Mouse (Mus musculus) heart, postnatal 25 days (tissue): ENCODE data around the gene Fxyd5. TPM values are rescaled to one million over a fixed set of nuclear protein-coding genes. Genes with fewer than 3 reads are reported as not detected.

Source experiments
- DNase-seq: peaks from one replicate; pipeline ENCODE4 v3.0.0; 2022; ENCODE audit warnings: low spot score
- intact Hi-C: fragments of 180-260 bp; cut with DNase I; formaldehyde crosslinking; loops from one replicate; pipeline ENCODE4 v1.15.1; 2025
- total RNA-seq, 2 experiments: library from RNA; stranded (reverse); gene quantifications; 2 replicates each; pipeline ENCODE4 v1.2.3; 2021

Fxyd5 gene
- total RNA-seq, 2 experiments from 2014 or later: 26.1 to 31.0 TPM

DNA sequence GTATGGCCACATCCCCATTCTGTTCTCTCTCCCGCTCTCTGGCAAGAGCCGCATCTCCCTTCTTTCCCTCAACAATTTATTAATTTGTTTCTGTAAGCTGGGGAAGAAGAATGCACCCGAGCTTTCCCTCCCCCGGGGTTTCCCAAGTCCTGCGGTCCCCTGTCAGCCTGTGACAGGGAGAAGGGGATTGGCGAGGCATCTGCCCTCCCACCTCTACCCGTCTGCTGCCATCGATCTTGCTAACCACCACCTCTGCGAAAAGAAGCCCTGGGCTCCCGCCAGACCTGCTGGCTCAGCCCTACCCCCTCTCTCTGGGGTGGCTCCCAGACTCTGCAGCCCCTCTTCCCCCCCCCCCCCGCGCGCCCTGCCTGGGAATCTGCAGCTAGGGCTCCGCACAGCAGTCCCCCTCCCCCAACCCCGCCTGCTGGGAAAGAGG lies 7.6 kb upstream of the Fxyd5 start:
- intact Hi-C loops: loop anchor here (5.0 kb wide), 1 partner anchor 78 kb away; the partner anchor contains the start of genes Fam187b and Lsr
- no peak for DNase-seq

DNA sequence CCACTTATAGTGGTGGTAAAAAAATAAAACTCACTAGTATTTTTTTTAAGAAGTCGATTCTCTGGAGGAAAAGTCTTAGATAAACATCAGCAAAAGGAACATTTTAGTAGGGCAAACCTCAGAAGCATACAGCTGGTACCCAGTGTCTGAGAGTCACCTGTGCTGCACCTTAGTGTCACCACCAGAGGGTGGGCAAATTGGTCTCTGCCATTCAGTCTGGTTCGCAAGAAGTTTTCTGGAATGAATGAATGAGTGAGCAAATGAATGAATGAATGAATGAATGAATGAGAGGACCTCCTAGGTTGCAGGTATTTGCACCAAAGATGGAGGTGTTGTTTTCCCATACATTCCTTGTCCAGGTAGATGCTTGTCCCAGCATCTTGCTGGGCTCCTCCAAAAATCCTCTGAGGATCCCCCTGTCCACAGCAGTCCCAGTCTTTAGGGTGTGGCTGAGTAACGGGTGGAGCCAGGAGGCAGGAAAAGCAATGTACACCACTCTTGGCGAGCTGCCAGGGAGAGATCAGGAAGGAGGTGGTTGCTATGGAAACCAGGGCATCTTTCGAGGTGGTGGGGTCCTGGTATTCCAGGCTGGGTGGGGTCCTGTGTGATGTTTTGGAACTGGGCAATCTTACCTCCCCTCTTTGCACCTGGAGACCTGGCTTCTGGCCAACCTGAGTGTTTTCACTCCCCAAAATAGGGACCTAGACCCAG lies 7.0 kb upstream of the Fxyd5 start:
- intact Hi-C loops: no loop called here
- no peak for DNase-seq

DNA sequence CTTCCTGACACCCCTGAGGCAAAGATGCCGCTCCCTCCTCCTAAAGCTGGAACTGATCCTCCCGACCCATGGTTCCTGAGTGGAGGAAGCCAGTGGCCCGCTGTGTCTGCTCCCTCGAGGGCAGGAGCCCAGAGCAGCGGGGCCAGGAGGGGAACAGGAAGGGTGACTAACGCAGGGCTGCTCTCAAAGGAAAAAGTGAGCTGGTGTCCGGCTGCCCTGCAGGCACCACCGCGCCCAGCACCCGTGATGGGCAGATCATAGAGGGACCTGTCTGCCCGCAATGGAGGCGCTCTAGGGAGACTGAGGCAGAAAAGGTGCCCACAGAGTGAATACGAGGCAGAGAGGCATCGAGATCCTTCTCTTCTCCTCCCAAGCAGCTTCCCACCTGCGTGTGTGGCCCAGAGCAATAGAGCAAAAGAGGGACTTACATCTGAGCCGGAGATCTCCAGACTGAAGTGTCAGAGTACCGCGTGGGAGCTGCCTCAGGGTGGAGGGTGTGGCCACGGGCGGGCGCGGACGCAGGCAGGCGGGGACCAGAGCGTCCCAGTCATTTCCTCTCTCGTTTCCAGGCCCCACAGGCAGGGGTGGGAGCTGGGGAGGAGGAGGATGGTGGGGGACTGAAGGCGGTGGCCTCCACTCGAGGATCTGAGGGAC lies 492 bp downstream of the Fxyd5 start:
- DNase-seq: peak; percentile 75
- intact Hi-C loops: no loop called here

DNA sequence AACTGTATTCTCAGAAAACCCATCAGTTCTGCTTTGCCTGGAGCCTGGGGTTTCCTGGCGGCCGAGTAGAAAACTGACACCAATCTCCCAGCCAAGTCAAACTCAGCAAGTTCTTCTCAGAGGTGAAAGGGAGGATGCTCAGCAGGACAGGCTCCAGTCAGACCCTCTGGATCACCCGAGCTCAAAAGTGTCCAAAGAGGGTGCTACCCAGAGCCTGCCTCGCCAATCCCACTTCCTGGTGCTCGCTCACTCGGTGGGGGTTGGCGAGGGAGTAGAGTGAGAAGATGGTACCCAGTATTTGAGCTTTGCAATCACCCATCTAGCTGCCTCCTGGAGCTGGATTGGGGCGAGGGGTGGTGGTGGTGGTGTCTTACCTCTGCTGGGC lies 1.3 kb downstream of the Fxyd5 start:
- intact Hi-C loops: no loop called here
- DNase-seq: no peak

GRCm38 (mm10) chr7:31040281-31041022 lies 1.8 kb downstream of the Fxyd5 start:
- intact Hi-C loops: no loop called here

DNA sequence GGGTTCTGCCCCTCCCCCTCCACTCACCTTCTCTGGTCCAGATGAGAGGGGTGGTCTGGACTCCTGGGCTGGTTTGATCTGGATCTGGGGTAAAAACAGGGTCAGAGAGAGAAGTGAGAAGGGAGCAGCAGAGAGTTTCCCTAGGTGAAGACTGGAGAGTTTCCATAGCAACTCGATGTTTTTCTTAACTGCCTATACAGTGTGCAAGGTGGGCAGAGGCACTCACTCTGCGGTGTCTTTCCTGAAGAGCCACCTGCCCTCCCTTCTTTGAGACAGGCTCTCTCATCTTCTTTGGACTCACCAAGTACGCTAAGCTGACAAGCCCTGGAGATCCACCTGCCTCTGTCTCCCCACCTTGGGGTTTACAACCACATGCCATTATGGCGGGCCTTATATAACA lies 3.3 kb downstream of the Fxyd5 start:
- DNase-seq: no peak
- intact Hi-C loops: no loop called here

More at GRCm38 (mm10) chr7:31040281-31041022, 1.8 kb downstream of the Fxyd5 start:
- DNase-seq: no peak

GRCm38 (mm10) chr7:31037675-31038074 lies 4.6 kb downstream of the Fxyd5 start:
- intact Hi-C loops: no loop called here
- no peak for DNase-seq

DNA sequence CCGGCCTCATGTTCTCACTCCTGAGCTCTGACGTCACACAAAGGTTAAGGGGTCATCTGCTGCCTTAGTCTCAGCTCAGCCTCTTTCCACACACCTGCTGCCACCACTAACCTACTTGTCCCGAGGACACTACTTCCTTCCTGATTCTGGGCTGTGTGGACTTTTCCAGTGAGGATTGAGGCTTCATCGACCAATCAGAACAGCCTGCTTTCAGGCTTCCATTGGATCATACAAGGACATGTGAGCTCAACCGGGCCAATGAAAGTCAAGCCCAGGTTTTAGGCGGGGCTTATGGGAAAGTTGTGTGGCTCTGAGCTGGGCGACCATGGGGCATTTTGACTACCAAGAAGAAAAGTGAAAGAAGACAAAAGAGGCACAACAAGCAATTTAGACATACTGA lies 5.4 kb downstream of the Fxyd5 start:
- DNase-seq: no peak
- intact Hi-C loops: no loop called here

DNA sequence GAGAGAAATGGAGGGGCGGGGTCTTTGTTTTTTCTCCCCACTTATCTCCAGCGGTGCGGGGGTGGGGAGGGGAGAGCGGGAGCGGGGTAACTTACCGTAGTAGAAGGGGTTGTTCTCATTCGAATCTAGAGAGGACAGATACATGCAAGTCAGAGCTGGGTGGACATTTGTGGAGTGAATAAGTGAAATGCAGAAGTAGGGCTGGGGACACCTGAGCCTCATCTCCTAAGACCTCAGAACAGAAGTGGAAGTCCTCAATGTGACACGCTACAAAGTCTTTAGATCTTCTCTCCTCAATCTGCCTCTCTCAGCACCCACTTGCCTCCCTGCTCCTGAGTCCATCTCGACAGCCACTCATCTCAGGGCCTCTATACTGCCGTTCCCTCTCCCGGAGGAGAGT lies 7.0 kb downstream of the Fxyd5 start:
- intact Hi-C loops: no loop called here
- DNase-seq: no peak

- intact Hi-C loops: no loop called here
- DNase-seq: no peak
Observed at GRCm38 (mm10) chr7:31034789-31035188, 7.5 kb downstream of the Fxyd5 start.

DNA sequence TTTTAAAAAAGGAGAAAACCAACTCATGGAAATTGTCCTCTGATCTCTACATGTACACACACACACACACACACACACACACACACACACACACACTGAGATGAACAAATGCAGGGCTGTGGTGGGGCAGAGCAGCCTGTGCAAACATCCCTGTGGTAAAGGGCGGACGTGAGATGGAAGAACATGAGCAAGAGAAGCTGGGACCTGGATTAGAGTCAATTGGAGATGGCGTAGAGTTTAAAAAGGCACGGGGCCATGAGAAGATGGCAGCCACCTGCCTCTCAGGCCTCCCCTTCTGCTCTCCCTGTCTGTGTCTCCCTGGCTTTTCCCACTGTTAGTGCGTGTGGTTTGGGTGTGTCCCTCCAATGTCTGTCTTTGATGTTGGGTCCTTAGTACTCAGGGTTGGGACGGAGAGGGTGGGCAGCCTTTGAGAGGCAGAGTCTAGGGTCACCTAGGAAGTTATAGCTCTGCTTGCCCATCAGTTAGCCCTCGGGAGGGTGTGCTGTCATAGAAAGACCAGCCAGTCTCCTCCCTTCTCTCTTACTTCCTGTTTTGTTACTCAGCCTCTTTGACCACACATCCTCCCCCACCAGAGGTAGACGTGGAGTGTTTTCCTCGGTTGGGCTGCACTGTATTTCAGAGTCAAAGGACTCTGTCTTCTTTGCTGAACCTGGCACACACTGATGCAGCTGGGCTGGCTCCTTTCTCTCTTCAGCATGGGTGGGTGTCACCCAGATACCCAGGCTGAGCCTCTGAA lies 8.7 kb downstream of the Fxyd5 start:
- intact Hi-C loops: no loop called here
- no peak for DNase-seq

DNA sequence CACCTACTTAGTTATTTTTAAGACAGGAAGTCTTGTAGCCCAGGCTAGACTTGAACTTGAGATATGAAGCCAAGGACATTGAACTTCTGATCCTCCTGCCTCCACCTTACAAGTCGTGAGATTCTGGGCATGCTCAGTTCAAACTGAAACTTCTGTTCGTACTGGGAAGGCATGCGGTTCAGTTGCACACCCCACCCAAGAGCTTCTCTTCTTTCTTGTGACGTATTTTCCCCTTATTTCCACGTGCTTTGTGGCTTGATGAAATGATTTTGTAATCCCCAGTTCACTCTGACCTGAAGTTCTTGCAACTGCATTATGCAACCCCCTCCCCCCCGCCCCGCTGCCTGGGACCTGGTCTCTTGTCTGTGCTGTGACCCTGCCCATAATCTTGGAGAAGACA lies 10.6 kb downstream of the Fxyd5 start:
- intact Hi-C loops: no loop called here
- DNase-seq: no peak

- intact Hi-C loops: no loop called here
- DNase-seq: no peak
Observed at GRCm38 (mm10) chr7:31030717-31031116, 11.6 kb downstream of the Fxyd5 start.

DNA sequence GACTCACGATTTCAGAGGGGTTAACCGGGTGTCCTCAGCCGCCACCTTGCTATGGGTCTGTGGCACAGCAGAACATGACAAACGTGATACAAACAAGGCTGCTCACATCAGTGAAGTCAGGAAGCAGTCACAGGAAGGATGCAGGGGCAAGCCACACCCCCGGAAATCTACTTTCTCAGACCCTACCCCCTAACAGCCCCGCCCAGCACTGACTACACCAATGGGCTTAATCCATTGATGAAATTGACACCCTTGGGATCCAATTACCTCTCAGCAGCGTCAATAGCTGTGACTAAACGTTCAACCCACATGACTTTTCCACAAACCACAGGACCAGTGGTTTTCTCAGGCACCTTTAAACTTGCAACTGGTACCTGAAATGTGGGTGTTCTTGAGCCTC lies 13.7 kb downstream of the Fxyd5 start:
- no peak for DNase-seq
- intact Hi-C loops: no loop called here

DNA sequence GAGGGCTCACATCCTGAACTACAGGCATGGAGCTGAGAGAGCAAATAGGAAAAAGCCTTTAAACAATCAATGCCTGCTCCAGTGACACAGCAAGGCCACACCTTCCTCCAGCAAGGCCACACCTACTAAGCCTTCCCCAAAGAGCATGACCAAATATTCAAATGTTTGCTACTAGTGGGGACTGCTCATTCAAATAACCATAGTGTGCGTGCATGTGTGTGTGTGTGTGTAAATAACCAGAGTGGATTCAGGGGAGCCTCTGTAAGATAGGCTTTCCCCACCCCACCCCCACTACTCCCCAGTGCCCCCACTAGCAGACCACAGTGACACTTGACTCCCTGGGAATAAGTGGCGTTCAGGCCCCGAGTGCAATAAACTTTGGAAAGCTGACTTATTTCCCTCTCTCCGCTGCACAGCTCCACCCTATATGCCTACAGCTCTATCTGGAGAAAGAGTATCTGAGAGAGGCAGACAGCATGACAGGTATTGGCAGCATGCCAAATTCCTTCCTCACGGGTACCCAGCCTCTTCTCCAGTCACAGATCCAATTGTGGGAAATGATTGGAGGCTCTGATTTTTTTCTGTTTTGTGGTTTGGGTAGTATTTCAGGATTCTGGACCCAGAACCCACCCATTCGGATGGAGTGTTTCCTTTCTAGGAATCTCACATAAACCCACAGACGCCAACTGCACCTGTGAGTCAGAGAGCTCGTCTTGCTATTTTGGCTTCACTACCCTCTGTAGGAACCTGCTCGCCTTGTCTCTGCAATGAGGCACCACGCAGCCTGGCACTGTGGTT lies 25.0 kb downstream of the Fxyd5 start:
- DNase-seq: no peak

GRCm38 (mm10) chr7:31012971-31013370 lies 29.3 kb downstream of the Fxyd5 start:
- DNase-seq: no peak
- intact Hi-C loops: no loop called here

More for the DNA sequence above, 25.0 kb downstream of the Fxyd5 start:
- intact Hi-C loops: no loop called here

GRCm38 (mm10) chr7:31008889-31009288 lies 33.4 kb downstream of the Fxyd5 start:
- no peak for DNase-seq
- intact Hi-C loops: no loop called here

DNA sequence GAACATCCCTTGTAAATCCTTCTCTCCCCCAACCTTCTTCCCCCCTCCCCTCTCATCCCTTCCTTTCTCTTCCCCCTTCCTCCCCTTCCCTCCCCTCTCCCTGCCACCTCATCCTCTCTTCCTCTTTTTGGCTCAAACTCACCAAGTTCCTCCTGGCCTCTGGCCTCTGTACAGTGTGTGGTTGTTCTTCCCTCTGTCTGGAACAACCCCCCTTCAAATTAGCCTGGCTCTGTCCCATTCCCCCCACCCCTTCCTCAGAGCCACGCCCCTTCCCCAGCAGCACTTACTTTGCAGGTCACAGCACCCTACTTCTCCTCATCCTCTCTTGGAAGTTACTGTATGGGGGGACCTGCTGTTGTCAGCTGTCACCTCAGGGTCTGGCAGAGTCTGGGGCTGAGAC lies 34.1 kb downstream of the Fxyd5 start:
- intact Hi-C loops: no loop called here
- DNase-seq: no peak

GRCm38 (mm10) chr7:31007775-31008174 lies 34.5 kb downstream of the Fxyd5 start:
- intact Hi-C loops: no loop called here

More at GRCm38 (mm10) chr7:31007775-31008174, 34.5 kb downstream of the Fxyd5 start:
- no peak for DNase-seq
